Mouse (Mus musculus) MEL (cell line): ENCODE measurements around the gene Socs1.

Experiments used
- CTCF ChIP-seq, 3 experiments: IDR thresholded peaks in 2 of 3; conservative IDR thresholded peaks in 1 of 3; 2 replicates each; pipeline ENCODE4 v1.5.1; 2011 to 2012; ENCODE audit warnings: low read length in 3 of 3, low read depth in 2 of 3, mild to moderate bottlenecking in 2 of 3, improper control_type of control experiment in 1 of 3, inconsistent platforms in 1 of 3, mixed read lengths in 1 of 3, moderate library complexity in 1 of 3; ENCODE audit not compliant: control insufficient read depth in 1 of 3, insufficient read depth in 1 of 3, poor library complexity in 1 of 3, severe bottlenecking in 1 of 3
- ELF1 ChIP-seq: IDR thresholded peaks from 2 replicates; pipeline ENCODE4 v1.6.1; 2014; ENCODE audit warnings: low read depth, mild to moderate bottlenecking, inconsistent platforms, low read length, improper control_type of control experiment, moderate library complexity
- ETS1 ChIP-seq: IDR thresholded peaks from 2 replicates; pipeline ENCODE4 v1.6.1; 2012; ENCODE audit warnings: low read depth, mild to moderate bottlenecking, inconsistent platforms, low read length, improper control_type of control experiment, moderate library complexity
- GATA1 ChIP-seq: IDR thresholded peaks from 2 replicates; pipeline ENCODE4 v1.6.1; 2011; ENCODE audit warnings: low read depth, low read length, improper control_type of control experiment
- HCFC1 ChIP-seq: IDR thresholded peaks from 2 replicates; pipeline ENCODE4 v1.6.1; 2012; ENCODE audit warnings: low read depth, mild to moderate bottlenecking, inconsistent platforms, low read length, improper control_type of control experiment, moderate library complexity
- POLR2A ChIP-seq, 2 experiments: IDR thresholded peaks; 2 replicates each; pipeline ENCODE4 v1.6.1; 2011 to 2012; ENCODE audit warnings: low read length in 2 of 2, mild to moderate bottlenecking in 2 of 2, control low read depth in 1 of 2, improper control_type of control experiment in 1 of 2, low read depth in 1 of 2, moderate library complexity in 1 of 2; ENCODE audit not compliant: control insufficient read depth in 1 of 2, insufficient read depth in 1 of 2, poor library complexity in 1 of 2

GRCm38 (mm10) chr16:10776322-10776721, 9.0 kb downstream of the Socs1 start:
- TF ChIP-seq CTCF (IDR thresholded peaks at IDR 0.05 in 2 of 3, conservative IDR thresholded peaks at IDR 0.05 in 1 of 3; ENCODE audit: control insufficient read depth in 1 of 3, insufficient read depth in 1 of 3, low read depth in 2 of 3, low read length in 3 of 3, poor library complexity in 1 of 3, severe bottlenecking in 1 of 3) (no peak), ETS1 (no peak), POLR2A (IDR thresholded peaks at IDR 0.05; ENCODE audit: control insufficient read depth in 1 of 2, insufficient read depth in 1 of 2, low read depth in 1 of 2, low read length in 2 of 2, poor library complexity in 1 of 2) (no peak), ELF1 (no peak), HCFC1 (no peak), GATA1 (no peak)
